Mouse (Mus musculus) bone marrow macrophage, adult 2 months (primary cell): Measurements from ENCODE around the gene Aldh1b1.

Experiments
- CTCF ChIP-seq: IDR thresholded peaks from 2 replicates; pipeline ENCODE4 v1.5.1; 2012; ENCODE audit warnings: low read depth, mild to moderate bottlenecking, low read length, moderate library complexity
- POLR2A ChIP-seq: IDR thresholded peaks from 2 replicates; pipeline ENCODE4 v1.6.1; 2012; ENCODE audit warnings: mild to moderate bottlenecking, low read depth, low read length, borderline replicate concordance

DNA sequence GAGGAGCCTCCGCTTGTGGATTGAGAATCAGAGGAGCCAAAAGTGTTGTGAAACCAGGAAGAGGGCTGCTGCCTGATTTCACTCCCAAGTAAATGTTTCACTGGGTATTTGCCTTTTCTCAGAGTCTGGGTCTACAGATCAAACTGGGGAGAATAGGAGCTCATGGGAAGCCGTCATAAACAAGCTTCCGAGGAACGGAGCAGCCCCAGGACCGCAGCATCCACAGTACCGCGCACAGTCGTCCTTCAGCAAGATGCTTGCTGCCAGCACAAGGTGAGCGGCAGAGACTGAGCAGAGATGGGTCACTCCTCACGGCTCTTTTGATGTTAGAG, 50.0 kb downstream of the Aldh1b1 start:
- TF ChIP-seq CTCF (no peak), POLR2A (no peak)
